Mouse (Mus musculus): Measurements from ENCODE around the gene 4931408C20Rik. TPM values are rescaled to one million over a fixed set of nuclear protein-coding genes. Genes with fewer than 3 reads are reported as not detected.

Gene 4931408C20Rik
- polyA plus RNA-seq (2015; fragmentation: Nextera tagmentation; extraction: Ambion mirVana), result not detected in 2 replicates

GRCm38 (mm10) chr1:26686842-26687760 lies at the start of gene 4931408C20Rik:
Gene 4931408C20Rik, minus strand, starts transcription at chr1:26687460.
- H3K4me3 ChIP-seq, result no peak within 1 kb of the TSS
- H3K9me3 ChIP-seq, result no peaks in the 10 kb centered on the region
- no peaks in the 10 kb centered on the region for H3K36me3 ChIP-seq
- no peak within 1 kb of the TSS for H3K27ac ChIP-seq
- H3K27me3 ChIP-seq, result no peaks in the 10 kb centered on the region
- ATAC-seq (ENCODE audit: borderline replicate concordance, extremely low read depth, low FRiP score, low TSS enrichment), result peak; percentile 87
- no peaks in the 10 kb centered on the region for H3K4me1 ChIP-seq
- H3K4me2 ChIP-seq, result no peak within 1 kb of the TSS
- no peak within 1 kb of the TSS for H3K9ac ChIP-seq
- WGBS, result 26% methylated on average over 1 of the region's 1 CpGs

GRCm38 (mm10) chr1:26687926-26688325 lies 666 bp upstream of the 4931408C20Rik start:
- H3K9me3 ChIP-seq, result no peaks in the 10 kb centered on the region
- H3K4me3 ChIP-seq, result no peak overlapping the region

GRCm38 (mm10) chr1:26685952-26686693 lies 1.1 kb downstream of the 4931408C20Rik start:
- Histone ChIP-seq H3K27me3 (no peaks in the 10 kb centered on the region), H3K9me3 (no peaks in the 10 kb centered on the region), H3K4me3 (no peak overlapping the region), H3K36me3 (no peaks in the 10 kb centered on the region), H3K27ac (no peak overlapping the region), H3K9ac (no peak overlapping the region), H3K4me1 (no peaks in the 10 kb centered on the region), H3K4me2 (no peak overlapping the region)
- peak; percentile 51; the same call in 1 of the 2 replicates for ATAC-seq (ENCODE audit: borderline replicate concordance, extremely low read depth, low FRiP score, low TSS enrichment)

More at GRCm38 (mm10) chr1:26687926-26688325, 666 bp upstream of the 4931408C20Rik start:
- Histone ChIP-seq H3K27ac (no peak overlapping the region), H3K4me2 (no peak overlapping the region), H3K4me1 (no peaks in the 10 kb centered on the region), H3K36me3 (no peaks in the 10 kb centered on the region), H3K27me3 (no peaks in the 10 kb centered on the region), H3K9ac (no peak overlapping the region)
- WGBS, result 61% methylated on average over 1 of the region's 1 CpGs
- ATAC-seq (ENCODE audit: borderline replicate concordance, extremely low read depth, low FRiP score, low TSS enrichment), result peak; percentile 68

GRCm38 (mm10) chr1:26685383-26685782 lies 1.9 kb downstream of the 4931408C20Rik start:
- no peak for ATAC-seq (ENCODE audit: borderline replicate concordance, extremely low read depth, low FRiP score, low TSS enrichment)
- H3K27me3 ChIP-seq, result no peaks in the 10 kb centered on the region
- WGBS, result 69% methylated on average over 3 of the region's 3 CpGs

GRCm38 (mm10) chr1:26649704-26650388 lies 37.4 kb downstream of the 4931408C20Rik start:
- no peaks in the 10 kb centered on the region for H3K36me3 ChIP-seq
- H3K4me1 ChIP-seq, result no peaks in the 10 kb centered on the region
- no peaks in the 10 kb centered on the region for H3K27me3 ChIP-seq
- H3K4me3 ChIP-seq, result no peak overlapping the region
- no peaks in the 10 kb centered on the region for H3K9me3 ChIP-seq
- H3K27ac ChIP-seq, result no peak overlapping the region
- H3K4me2 ChIP-seq, result no peak overlapping the region
- ATAC-seq (ENCODE audit: borderline replicate concordance, extremely low read depth, low FRiP score, low TSS enrichment), result no peak
- WGBS, result 38% methylated on average over 1 of the region's 1 CpGs
- H3K9ac ChIP-seq, result no peak overlapping the region

More at GRCm38 (mm10) chr1:26685383-26685782, 1.9 kb downstream of the 4931408C20Rik start:
- Histone ChIP-seq H3K36me3 (no peaks in the 10 kb centered on the region), H3K9ac (no peak overlapping the region), H3K9me3 (no peaks in the 10 kb centered on the region), H3K27ac (no peak overlapping the region), H3K4me1 (no peaks in the 10 kb centered on the region), H3K4me3 (no peak overlapping the region), H3K4me2 (no peak overlapping the region)

GRCm38 (mm10) chr1:26636051-26636450 lies 51.2 kb downstream of the 4931408C20Rik start:
- ATAC-seq (ENCODE audit: borderline replicate concordance, extremely low read depth, low FRiP score, low TSS enrichment), result no peak
- H3K9ac ChIP-seq, result no peak overlapping the region
- no peak overlapping the region for H3K4me2 ChIP-seq
- H3K9me3 ChIP-seq, result no peaks in the 10 kb centered on the region
- H3K27ac ChIP-seq, result no peak overlapping the region
- H3K4me1 ChIP-seq, result no peaks in the 10 kb centered on the region
- no peak overlapping the region for H3K4me3 ChIP-seq
- 82% methylated on average over 5 of the region's 5 CpGs for WGBS
- no peaks in the 10 kb centered on the region for H3K36me3 ChIP-seq
- H3K27me3 ChIP-seq, result no peaks in the 10 kb centered on the region

Measured in lung, embryonic 15.5 days (tissue).